Mouse (Mus musculus) gastrocnemius, postnatal 25 days (tissue): ENCODE data around the gene Mob3b. TPM values are rescaled to one million over a fixed set of nuclear protein-coding genes. Genes with fewer than 3 reads are reported as not detected.

Experiments
- DNase-seq: peaks from one replicate; pipeline ENCODE4 v3.0.0; 2022
- long read RNA-seq, 2 experiments: library from polyadenylated mRNA; stranded (forward); transcript quantifications; one replicate each; pipeline ENCODE4 v2.0.0; 2021
- total RNA-seq, 2 experiments: library from RNA; stranded (reverse); gene quantifications; 1 replicate in 1 of 2; 2 replicates in 1 of 2; pipeline ENCODE4 v1.2.3; 2021

Mob3b gene
- 1 to 10 TPM in 1 of 2 experiments, under 1 TPM in 1; 0.96 to 1.4 TPM for total RNA-seq
- long read RNA-seq, experiment 1: 0 reads
- long read RNA-seq, experiment 2: 0 reads

GRCm38 (mm10) chr4:35156751-35157611 is at the start of gene Mob3b:
Gene Mob3b, minus strand, starts transcription at chr4:35157484.
- peak; percentile 73 for DNase-seq

DNA sequence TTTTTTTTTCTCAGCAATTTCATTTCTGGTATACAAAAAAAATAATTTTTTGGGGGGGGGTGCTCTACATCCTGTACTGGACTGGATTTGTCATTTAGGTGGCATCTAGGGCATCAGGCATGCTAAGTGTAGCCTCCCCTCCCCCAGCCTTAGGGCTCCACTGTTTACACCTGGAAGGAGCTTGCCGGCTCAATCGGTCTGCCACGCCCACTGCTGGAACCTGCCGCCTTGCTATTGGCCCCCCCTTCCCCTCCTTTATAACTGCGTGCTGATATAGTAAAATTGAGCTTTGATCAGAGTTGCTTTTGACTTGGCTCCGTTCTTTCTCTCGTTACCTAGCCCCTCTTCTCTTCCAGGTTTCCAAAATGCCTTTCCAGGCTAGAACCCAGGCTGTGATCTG is 47.4 kb upstream of the Mob3b start:
- DNase-seq: no peak

DNA sequence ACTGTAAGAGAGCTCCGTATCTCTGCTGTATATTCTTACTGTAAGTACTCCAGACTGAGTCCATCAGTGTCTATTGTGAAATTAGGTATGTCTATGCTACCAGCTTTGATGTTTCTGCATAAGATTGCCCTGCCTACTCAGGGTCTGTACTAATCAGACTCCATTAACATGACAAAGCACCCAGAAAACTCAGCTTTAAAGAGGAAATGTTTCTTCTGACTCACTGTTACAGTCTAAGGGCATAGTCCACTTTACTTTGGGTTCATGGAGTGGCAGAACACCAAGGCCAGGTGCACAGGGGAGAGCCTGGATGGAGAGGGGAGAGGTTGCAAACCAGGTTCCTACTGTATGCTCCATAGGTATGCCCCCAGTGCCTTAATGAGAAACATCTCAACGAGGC is 46.4 kb upstream of the Mob3b start:
- no peak for DNase-seq

GRCm38 (mm10) chr4:35201700-35202099 is 44.4 kb upstream of the Mob3b start:
- DNase-seq: no peak

DNA sequence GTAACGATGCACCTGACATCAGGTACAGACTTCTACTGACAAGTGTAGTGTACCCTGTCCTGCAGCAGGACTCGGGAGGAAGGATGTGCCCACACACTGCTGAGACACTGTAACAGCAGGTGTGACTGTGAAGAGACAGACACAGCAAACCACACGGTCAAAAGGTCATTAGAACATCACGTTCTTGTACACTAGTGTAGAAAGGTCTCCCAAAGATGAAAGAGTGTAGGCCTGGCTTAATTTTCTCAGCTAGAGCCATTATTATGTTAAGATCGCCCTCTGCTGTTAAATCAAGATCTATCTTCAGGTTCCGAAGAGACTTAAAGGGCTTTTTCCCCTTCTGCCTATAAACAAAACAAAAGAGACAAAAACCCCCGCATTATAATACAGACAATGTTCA is 35.4 kb upstream of the Mob3b start:
- no peak for DNase-seq

DNA sequence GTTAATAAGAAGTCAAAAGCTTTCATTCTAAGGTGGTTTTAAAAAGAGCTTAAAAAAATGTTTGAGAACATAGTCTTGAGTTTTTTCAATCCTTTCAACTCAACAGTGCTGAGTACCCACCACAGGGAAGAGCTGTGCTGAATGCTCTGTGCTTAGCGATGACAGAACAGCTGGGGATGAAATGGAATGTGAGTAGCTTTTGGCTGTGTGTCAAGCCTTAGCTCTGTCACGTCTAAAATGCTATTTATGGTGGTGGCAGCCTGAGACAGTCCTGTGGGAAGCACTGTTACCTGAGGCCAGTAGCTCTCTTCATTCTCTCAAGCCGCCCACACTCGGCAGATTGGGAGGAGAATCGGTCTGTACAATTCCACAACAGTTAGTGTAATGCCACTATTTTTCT is 32.5 kb upstream of the Mob3b start:
- no peak for DNase-seq

DNA sequence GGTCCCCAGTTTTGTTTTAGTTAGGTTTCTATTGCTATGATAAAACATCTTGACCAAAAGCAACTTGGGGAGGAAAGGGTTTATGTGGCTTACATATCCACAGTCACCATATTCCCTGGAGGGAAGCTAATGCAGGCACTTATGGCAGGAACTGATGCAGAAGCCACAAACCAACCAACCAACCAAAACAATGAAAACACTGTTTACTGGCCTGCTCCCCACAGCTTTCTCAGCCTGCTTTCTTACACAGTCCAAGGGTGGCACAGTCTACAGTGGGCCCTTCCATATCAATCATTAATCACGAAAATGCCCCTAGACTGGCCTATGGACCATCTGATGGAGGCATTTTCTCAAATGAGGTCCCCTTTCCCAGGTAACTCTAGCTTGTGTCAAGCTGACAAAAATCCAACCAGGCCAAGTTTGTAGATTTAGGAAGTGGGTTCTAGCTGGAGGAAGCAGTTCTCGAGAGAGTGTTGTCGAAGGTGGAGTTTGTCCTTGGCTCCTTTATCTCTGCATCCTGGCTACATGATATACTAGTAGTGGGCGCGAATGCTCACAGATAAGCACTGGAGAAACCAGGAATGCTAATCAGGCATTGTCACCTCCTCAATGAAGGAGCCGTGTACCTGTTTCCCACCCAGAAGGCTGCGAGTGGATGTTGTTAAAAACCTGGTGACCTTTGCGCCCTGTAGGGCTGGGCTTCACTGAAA is 30.5 kb upstream of the Mob3b start:
- DNase-seq: no peak

- no peak for DNase-seq
These were observed 20.8 kb upstream of the Mob3b start for GRCm38 (mm10) chr4:35177926-35178645.

DNA sequence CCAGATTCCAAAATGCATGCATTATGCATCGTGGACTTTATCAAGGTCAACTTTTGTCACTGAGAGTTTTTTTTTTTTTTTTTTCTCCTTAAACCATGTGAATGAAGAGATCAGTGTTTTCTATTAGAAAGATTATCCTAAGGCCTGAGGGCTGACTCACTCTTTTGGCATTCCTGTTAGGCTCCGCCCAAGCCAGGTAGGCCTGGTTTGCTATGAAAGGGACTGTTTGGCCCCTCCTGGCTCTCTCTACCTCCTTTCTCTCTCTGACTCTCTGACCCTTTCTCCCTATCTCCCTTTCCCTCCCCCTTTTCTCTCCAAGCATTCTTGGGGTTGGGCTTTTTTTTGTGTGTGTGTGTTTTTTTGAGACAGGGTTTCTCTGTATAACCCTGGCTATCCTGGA is 18.3 kb upstream of the Mob3b start:
- no peak for DNase-seq

GRCm38 (mm10) chr4:35173551-35173950 is 16.3 kb upstream of the Mob3b start:
- no peak for DNase-seq

GRCm38 (mm10) chr4:35172471-35172870 is 15.2 kb upstream of the Mob3b start:
- no peak for DNase-seq

DNA sequence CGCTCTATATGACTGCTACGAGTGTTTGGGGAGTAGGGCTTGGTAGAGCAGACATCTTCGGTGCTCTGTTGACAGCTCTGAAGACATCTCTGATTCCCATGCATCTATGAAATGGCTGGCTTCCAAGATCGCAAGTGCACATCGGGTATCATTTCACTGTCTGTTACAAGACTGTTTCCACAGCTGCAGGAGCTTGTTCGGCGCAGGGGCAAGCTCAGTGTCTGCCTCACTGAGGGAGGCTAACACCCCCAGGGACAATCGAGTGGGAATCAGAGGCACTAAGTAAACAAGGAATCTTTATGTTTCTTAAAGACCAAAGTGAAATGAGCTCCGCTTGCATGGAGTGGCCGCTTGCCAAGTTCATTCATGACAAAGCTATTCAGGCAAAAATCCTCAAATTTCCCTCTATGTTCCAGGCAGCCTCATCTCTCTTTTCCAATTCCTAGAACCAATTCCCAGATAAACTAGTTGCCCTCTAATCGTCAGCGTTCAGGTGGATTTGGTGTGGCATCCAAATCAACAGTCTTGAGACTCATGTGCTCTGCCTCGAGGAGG is 12.4 kb upstream of the Mob3b start:
- DNase-seq: no peak

- DNase-seq: no peak
These were observed 10.6 kb upstream of the Mob3b start for GRCm38 (mm10) chr4:35167855-35168254.

DNA sequence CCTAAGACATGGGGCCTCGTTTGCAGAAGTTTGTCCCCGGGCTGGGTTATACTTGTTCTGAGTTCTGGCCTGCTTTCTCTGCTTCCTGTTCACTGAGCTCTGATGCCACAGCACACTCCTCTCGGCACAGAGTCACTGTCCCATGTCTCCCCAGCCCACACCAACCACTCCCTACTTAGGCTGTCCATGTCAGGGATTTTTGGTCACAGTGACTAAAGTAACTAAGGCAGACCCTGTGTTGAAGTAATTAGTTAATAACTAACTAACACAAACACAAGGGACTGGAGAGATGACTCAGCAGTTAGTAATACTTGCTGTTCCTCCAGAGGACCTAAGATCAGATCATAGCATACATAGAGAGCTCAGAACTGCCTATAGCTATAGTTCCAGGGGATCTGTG is 8.7 kb upstream of the Mob3b start:
- DNase-seq: no peak

DNA sequence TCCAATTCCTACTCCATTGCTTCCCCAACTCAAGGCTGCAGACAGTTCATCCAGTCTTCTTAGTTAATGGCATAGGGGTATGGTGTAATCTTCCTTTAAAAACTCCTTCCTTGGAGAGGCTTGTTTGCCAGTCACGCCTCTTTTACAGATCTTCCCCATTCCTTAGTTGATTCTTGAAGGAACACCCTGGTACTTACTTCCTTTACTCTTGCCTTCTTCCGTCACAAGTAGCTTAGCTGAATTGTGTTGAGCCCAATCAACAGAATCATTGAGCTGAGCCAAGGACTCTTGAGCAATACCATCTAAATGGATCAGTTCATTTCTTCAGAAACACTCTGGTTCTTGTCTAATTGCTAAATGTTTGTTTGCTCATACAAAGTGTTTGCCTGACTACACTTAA is 8.0 kb upstream of the Mob3b start:
- no peak for DNase-seq

DNA sequence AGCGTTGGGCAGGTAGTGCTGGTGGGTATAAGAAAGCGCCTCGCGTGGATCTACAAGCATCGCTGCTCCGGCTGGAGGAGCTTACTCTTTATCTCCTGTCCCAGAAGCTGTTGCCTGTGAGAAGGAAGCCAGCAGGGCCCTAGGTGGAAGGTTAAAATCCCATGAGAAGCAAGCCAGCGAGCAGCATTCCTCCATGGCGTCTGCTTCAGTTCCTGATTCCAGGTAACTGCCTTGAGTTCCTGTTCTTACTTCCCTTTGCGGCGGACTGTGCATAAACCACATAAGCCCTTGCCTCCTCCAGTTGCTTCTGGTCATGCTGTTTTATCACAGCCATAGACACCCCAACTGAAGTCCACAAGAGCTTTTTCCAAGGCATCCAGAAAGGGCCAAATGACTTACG is 531 bp upstream of the Mob3b start:
- DNase-seq: no peak

- DNase-seq: peak; percentile 54
These were observed 1.1 kb downstream of the Mob3b start for GRCm38 (mm10) chr4:35156149-35156611.

- DNase-seq: no peak
These were observed 2.0 kb downstream of the Mob3b start for GRCm38 (mm10) chr4:35155132-35155922.

DNA sequence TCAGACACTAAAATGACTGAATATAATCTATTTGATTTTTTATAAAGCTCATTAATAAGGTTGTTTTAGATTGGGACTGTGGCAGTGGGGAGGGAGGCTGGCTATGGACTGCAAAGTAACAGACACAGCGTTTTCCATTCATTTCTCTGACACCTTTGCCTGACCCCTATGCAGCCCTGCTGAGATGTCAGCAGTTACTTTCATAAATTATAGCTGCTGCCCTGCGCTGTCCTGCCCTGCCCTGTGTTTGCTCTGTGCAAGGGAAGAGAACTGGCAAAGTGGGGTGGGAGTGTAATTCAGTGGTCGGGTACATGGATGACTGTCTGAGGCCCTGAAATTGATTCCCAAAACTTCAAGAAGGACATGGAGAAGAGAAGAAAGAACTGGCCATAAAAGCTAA is 3.2 kb downstream of the Mob3b start:
- no peak for DNase-seq

- no peak for DNase-seq
These were observed 5.5 kb downstream of the Mob3b start, which contains the start of gene Ifnk for GRCm38 (mm10) chr4:35151756-35152155. Gene Ifnk, plus strand, starts transcription at chr4:35152056.

DNA sequence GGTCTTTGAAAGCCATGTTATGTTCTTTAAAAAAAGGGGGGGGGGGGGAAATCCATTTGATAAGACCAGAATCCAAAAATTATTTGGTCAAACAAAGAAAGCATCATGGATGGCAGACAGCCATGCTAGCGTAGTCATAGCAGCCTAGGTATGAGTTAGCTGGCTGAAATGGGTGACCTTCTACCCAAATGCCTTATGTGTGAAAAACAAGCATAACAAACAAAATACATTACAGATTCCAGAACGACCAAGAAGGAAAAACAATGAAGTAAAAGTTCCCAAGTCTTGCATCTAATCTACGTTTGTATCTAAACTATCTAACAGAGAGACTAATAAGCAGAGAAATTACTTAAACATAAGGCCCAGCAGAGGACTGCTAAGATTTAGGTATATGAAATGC is 6.6 kb downstream of the Mob3b start:
- no peak for DNase-seq

GRCm38 (mm10) chr4:35148326-35148725 is 9.0 kb downstream of the Mob3b start:
- DNase-seq: no peak
